Mouse (Mus musculus) stomach, postnatal 0 days (tissue): Measurements from ENCODE around the gene Rfx1.

Source experiments
- CTCF ChIP-seq: IDR thresholded peaks from 2 replicates; pipeline ENCODE4 v1.5.1; 2016; ENCODE audit warnings: antibody characterized with exemption, low read depth, mild to moderate bottlenecking, moderate library complexity
- EP300 ChIP-seq: optimal IDR thresholded peaks from 2 replicates; pipeline ENCODE3; 2016; ENCODE audit warnings: antibody characterized with exemption

DNA sequence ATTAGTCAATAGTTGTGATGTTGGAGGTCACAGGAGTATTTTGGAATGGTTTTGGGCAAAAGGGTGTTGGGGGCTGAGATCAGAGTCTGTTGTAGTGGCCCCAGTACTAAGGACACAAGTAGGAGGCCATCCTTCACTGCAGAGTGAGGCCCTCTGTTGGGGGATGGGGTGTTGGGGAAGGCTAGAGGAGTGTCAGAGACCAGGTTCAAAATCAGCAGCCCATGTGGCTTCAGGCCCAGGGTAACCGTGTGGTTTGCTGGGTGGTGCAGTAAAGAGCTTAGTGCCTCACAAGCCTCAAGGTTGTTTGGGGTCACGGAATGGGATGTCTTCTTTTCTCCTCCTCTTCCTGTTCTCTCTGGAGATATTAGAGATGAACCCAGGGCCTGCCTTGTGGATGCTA lies 60.1 kb downstream of the Rfx1 start:
- no peak for TF ChIP-seq EP300
- no peak for TF ChIP-seq CTCF
